18 mouse cellular contexts compared by ENCODE assay signal in genomic region chr12:79340513-79340912, GRCm38 (mm10). TPM values are rescaled to one million over a fixed set of nuclear protein-coding genes. Genes with fewer than 3 reads are reported as not detected.
DNase-seq lines count a peak whose midpoint lies in the region; ATAC-seq and TF ChIP-seq lines count a peak whose summit lies in the region.
"Had no signal": no experiment of that assay in that cellular context is flagged by ENCODE, and none has a peak within 500 bp of the region (broad histone marks: within the 10 kb centered on the region; RNA-seq: fewer than 3 reads in every experiment).

No protein-coding gene starts in this region.

- TF ChIP-seq EP300 in liver, postnatal 0 days (IDR thresholded peaks at IDR 0.05; ENCODE audit: low read depth), result no peak

- no peaks in the 10 kb centered on the region for H3K9me3 ChIP-seq in liver, postnatal 0 days (ENCODE audit: low read length)
- H3K9me3 ChIP-seq in intestine, embryonic 15.5 days, result no peaks in the 10 kb centered on the region
- H3K9me3 ChIP-seq in limb, embryonic 15.5 days, result no peaks in the 10 kb centered on the region
- no peaks in the 10 kb centered on the region for H3K9me3 ChIP-seq in midbrain, embryonic 11.5 days (ENCODE audit: control insufficient read depth, low read length)
- H3K9me3 ChIP-seq: embryonic facial prominence, embryonic 12.5 days; forebrain, embryonic 12.5 days; heart, embryonic 15.5 days; midbrain, embryonic 10.5 days had no signal

- 72% methylated on average over 6 of the region's 6 CpGs for WGBS in liver, adult 2 months
- 79% methylated on average over 6 of the region's 6 CpGs for WGBS in liver, postnatal 0 days (ENCODE audit: insufficient replicate concordance)
- 63% methylated on average over 6 of the region's 6 CpGs for WGBS in intestine, embryonic 15.5 days
- 70% methylated on average over 6 of the region's 6 CpGs for WGBS in limb, embryonic 15.5 days
- 83% methylated on average over 6 of the region's 6 CpGs for WGBS in midbrain, embryonic 11.5 days

- no peaks in the 10 kb centered on the region for H3K27me3 ChIP-seq in liver, adult 2 months (ENCODE audit: control insufficient read depth, insufficient read depth, low read length)
- no peaks in the 10 kb centered on the region for H3K27me3 ChIP-seq in liver, postnatal 0 days (ENCODE audit: insufficient read depth, low read length)
- H3K27me3 ChIP-seq in intestine, embryonic 15.5 days (replicated peaks), result no peaks in the 10 kb centered on the region
- no peaks in the 10 kb centered on the region for H3K27me3 ChIP-seq in limb, embryonic 15.5 days
- no peaks in the 10 kb centered on the region for H3K27me3 ChIP-seq in midbrain, embryonic 11.5 days (ENCODE audit: control insufficient read depth, insufficient read depth, low read length)
- H3K27me3 ChIP-seq: embryonic facial prominence, embryonic 12.5 days; forebrain, embryonic 12.5 days; heart, embryonic 15.5 days had no signal

- no peak overlapping the region for H3K4me3 ChIP-seq in liver, adult 2 months (ENCODE audit: insufficient read depth, low read depth, low read length)
- no peak overlapping the region for H3K4me3 ChIP-seq in liver, postnatal 0 days (ENCODE audit: low read depth, low read length)
- no peak overlapping the region for H3K4me3 ChIP-seq in intestine, embryonic 15.5 days (replicated peaks)
- H3K4me3 ChIP-seq in limb, embryonic 15.5 days, result no peak overlapping the region
- no peak overlapping the region for H3K4me3 ChIP-seq in midbrain, embryonic 11.5 days (ENCODE audit: low read depth, low read length)
- H3K4me3 ChIP-seq: embryonic facial prominence, embryonic 12.5 days; forebrain, embryonic 12.5 days; gastrocnemius, adult 2 months; heart, embryonic 15.5 days; midbrain, embryonic 10.5 days had no signal

- no peak for ATAC-seq in liver, postnatal 0 days
- ATAC-seq in intestine, embryonic 15.5 days, result peak; percentile 47
- no peak for ATAC-seq in limb, embryonic 15.5 days (ENCODE audit: insufficient number of reproducible peaks, low FRiP score, low TSS enrichment, low read depth)
- ATAC-seq in midbrain, embryonic 11.5 days (ENCODE audit: low FRiP score), result no peak
- ATAC-seq: hindbrain, embryonic 16.5 days had no signal

- H3K36me3 ChIP-seq in liver, adult 2 months (ENCODE audit: control insufficient read depth, insufficient read depth, low read length), result no peaks in the 10 kb centered on the region
- no peaks in the 10 kb centered on the region for H3K36me3 ChIP-seq in liver, postnatal 0 days (replicated peaks; ENCODE audit: insufficient read depth, low read length)
- H3K36me3 ChIP-seq in intestine, embryonic 15.5 days, result no peaks in the 10 kb centered on the region
- H3K36me3 ChIP-seq in limb, embryonic 15.5 days, result no peaks in the 10 kb centered on the region
- H3K36me3 ChIP-seq in midbrain, embryonic 11.5 days (ENCODE audit: control insufficient read depth, insufficient read depth, low read length), result no peaks in the 10 kb centered on the region
- H3K36me3 ChIP-seq: embryonic facial prominence, embryonic 12.5 days; forebrain, embryonic 12.5 days; heart, embryonic 15.5 days; midbrain, embryonic 10.5 days had no signal

- no peak overlapping the region for H3K4me2 ChIP-seq in liver, postnatal 0 days (ENCODE audit: low read depth, low read length)
- H3K4me2 ChIP-seq in intestine, embryonic 15.5 days (replicated peaks), result no peak overlapping the region
- H3K4me2 ChIP-seq in limb, embryonic 15.5 days, result no peak overlapping the region
- no peak overlapping the region for H3K4me2 ChIP-seq in midbrain, embryonic 11.5 days
- H3K4me2 ChIP-seq: embryonic facial prominence, embryonic 12.5 days; forebrain, embryonic 12.5 days; heart, embryonic 15.5 days; liver, embryonic 11.5 days had no signal

- H3K79me2 ChIP-seq in liver, adult 2 months (ENCODE audit: control insufficient read depth, insufficient read depth, low read length), result no peaks in the 10 kb centered on the region

- no peak for TF ChIP-seq POLR2A in liver, adult 2 months (IDR thresholded peaks at IDR 0.05; ENCODE audit: extremely low read depth, insufficient read depth, low read length)
- no peak for TF ChIP-seq POLR2A in brain, embryonic 14.5 days (IDR thresholded peaks at IDR 0.05; ENCODE audit: borderline replicate concordance, extremely low read depth, insufficient read depth, insufficient read length, poor library complexity, severe bottlenecking)

- no peak overlapping the region; the same call in 1 of the 2 replicates for H3K27ac ChIP-seq in liver, adult 2 months (replicated peaks; ENCODE audit: insufficient read depth, low read depth, low read length)
- no peak overlapping the region; the same call in 1 of the 2 replicates for H3K27ac ChIP-seq in liver, postnatal 0 days (ENCODE audit: low read depth)
- H3K27ac ChIP-seq in intestine, embryonic 15.5 days, result peak overlapping the region; percentile 44
- peak overlapping the region; percentile 19 for H3K27ac ChIP-seq in limb, embryonic 15.5 days
- H3K27ac ChIP-seq in midbrain, embryonic 11.5 days (ENCODE audit: low read depth, low read length), result no peak overlapping the region
- H3K27ac ChIP-seq: embryonic facial prominence, embryonic 12.5 days; forebrain, embryonic 12.5 days; gastrocnemius, adult 2 months; heart, embryonic 15.5 days; midbrain, embryonic 10.5 days had no signal

- peak; percentile 40 for DNase-seq in liver, adult 2 months (ENCODE audit: extremely low read depth, low read depth, low spot score)
- DNase-seq in liver, postnatal 0 days, result no peak
- peak; percentile 19 for DNase-seq in brain, embryonic 14.5 days (ENCODE audit: low read depth)
- no peak for DNase-seq in midbrain, embryonic 11.5 days (ENCODE audit: low spot score, missing footprints)
- no peak for DNase-seq in frontal cortex, postnatal 25 days (ENCODE audit: low spot score in 2 of 2)
- DNase-seq in embryo, embryonic 10 days (ENCODE audit: low spot score), result no peak
- DNase-seq: adrenal gland, adult 8-10 months; cerebellum, postnatal 25 days; gastrocnemius, adult 2 months; thymus, adult 18-20 months had no signal

- no peaks in the 10 kb centered on the region for H3K4me1 ChIP-seq in liver, adult 2 months (ENCODE audit: control insufficient read depth, insufficient read depth, low read length)
- H3K4me1 ChIP-seq in liver, postnatal 0 days (ENCODE audit: insufficient read depth), result no peaks in the 10 kb centered on the region
- H3K4me1 ChIP-seq in intestine, embryonic 15.5 days (replicated peaks), result 0 out of 2 replicates have a peak, but pooled peaks cover 7% of the 10 kb centered on the region
- peaks cover 7% of the 10 kb centered on the region; the same call in 1 of the 2 replicates for H3K4me1 ChIP-seq in limb, embryonic 15.5 days
- H3K4me1 ChIP-seq in midbrain, embryonic 11.5 days (ENCODE audit: control insufficient read depth, insufficient read depth, low read length), result no peaks in the 10 kb centered on the region
- H3K4me1 ChIP-seq: embryonic facial prominence, embryonic 12.5 days; forebrain, embryonic 12.5 days; heart, embryonic 15.5 days; midbrain, embryonic 10.5 days had no signal

- no peak for TF ChIP-seq CTCF in liver, adult 2 months (IDR thresholded peaks at IDR 0.05; ENCODE audit: low read depth, low read length)
- no peak for TF ChIP-seq CTCF in liver, postnatal 0 days (IDR thresholded peaks at IDR 0.05; ENCODE audit: low read depth)
- no peak for TF ChIP-seq CTCF in brain, embryonic 14.5 days (IDR thresholded peaks at IDR 0.05; ENCODE audit: borderline replicate concordance, extremely low read depth, insufficient read depth, insufficient read length)

- H3K9ac ChIP-seq in liver, adult 2 months (ENCODE audit: low read depth, low read length), result no peak overlapping the region
- H3K9ac ChIP-seq in liver, postnatal 0 days (replicated peaks), result no peak overlapping the region
- no peak overlapping the region for H3K9ac ChIP-seq in intestine, embryonic 15.5 days
- no peak overlapping the region for H3K9ac ChIP-seq in limb, embryonic 15.5 days
- no peak overlapping the region for H3K9ac ChIP-seq in midbrain, embryonic 11.5 days (ENCODE audit: low read length)
- H3K9ac ChIP-seq: embryonic facial prominence, embryonic 12.5 days; forebrain, embryonic 12.5 days; heart, embryonic 15.5 days had no signal

RNA-seq across cellular contexts. Expression of gene Rad51b, which starts 43.4 kb away (rescaled TPM):
- 1.7 TPM in 2 replicates for total RNA-seq in liver, adult 2 months (2014; rRNA removed)
- 0.55 and 0.58 TPM in 2 replicates for polyA plus RNA-seq in liver, adult 2 months (2012; rRNA removed)
- 2.5 TPM in 2 replicates for polyA plus RNA-seq in liver, postnatal 0 days (2015; fragmentation: Nextera tagmentation; extraction: Ambion mirVana)
- polyA plus RNA-seq in brain, embryonic 14.5 days (2012; rRNA removed), result 0.67 and 1.1 TPM in 2 replicates
- 7.8 and 8.4 TPM in 2 replicates for polyA plus RNA-seq in intestine, embryonic 15.5 days (2015; fragmentation: Nextera tagmentation; extraction: Ambion mirVana)
- 5.2 and 5.3 TPM in 2 replicates for polyA plus RNA-seq in limb, embryonic 15.5 days (2015; fragmentation: Nextera tagmentation; extraction: Ambion mirVana)
- 6.9 and 8.4 TPM in 2 replicates for polyA plus RNA-seq in midbrain, embryonic 11.5 days (2014; fragmentation: Nextera tagmentation; extraction: Ambion mirVana)

RNA-seq across cellular contexts. Expression of gene Zfyve26, which starts 44.4 kb away (rescaled TPM):
- 17.6 and 27.9 TPM in 2 replicates for total RNA-seq in liver, adult 2 months (2014; rRNA removed)
- 15.4 and 20.5 TPM in 2 replicates for polyA plus RNA-seq in liver, adult 2 months (2012; rRNA removed)
- polyA plus RNA-seq in liver, postnatal 0 days (2015; fragmentation: Nextera tagmentation; extraction: Ambion mirVana), result 4.2 and 4.8 TPM in 2 replicates
- polyA plus RNA-seq in brain, embryonic 14.5 days (2012; rRNA removed), result 25.0 and 26.0 TPM in 2 replicates
- 11.6 and 13.7 TPM in 2 replicates for polyA plus RNA-seq in intestine, embryonic 15.5 days (2015; fragmentation: Nextera tagmentation; extraction: Ambion mirVana)
- polyA plus RNA-seq in limb, embryonic 15.5 days (2015; fragmentation: Nextera tagmentation; extraction: Ambion mirVana), result 11.9 and 12.0 TPM in 2 replicates
- 11.5 and 12.9 TPM in 2 replicates for polyA plus RNA-seq in midbrain, embryonic 11.5 days (2014; fragmentation: Nextera tagmentation; extraction: Ambion mirVana)

Comparison
In these comparisons a context has a peak if more than half of its experiments do, and no peak if none do; other contexts are left out.
1. DNase-seq: peak in liver, adult 2 months (single experiment) and brain, embryonic 14.5 days (single experiment); none in liver, postnatal 0 days (single experiment), midbrain, embryonic 11.5 days (single experiment), frontal cortex, postnatal 25 days (0 of 2) and embryo, embryonic 10 days (single experiment).
2. H3K27ac ChIP-seq: peak in intestine, embryonic 15.5 days (single experiment) and limb, embryonic 15.5 days (single experiment); none in liver, adult 2 months (single experiment), liver, postnatal 0 days (single experiment) and midbrain, embryonic 11.5 days (single experiment).